Mouse (Mus musculus): ENCODE measurements around the gene Efcab7. TPM values are rescaled to one million over a fixed set of nuclear protein-coding genes. Genes with fewer than 3 reads are reported as not detected.

Gene Efcab7
- polyA plus RNA-seq, 1 experiment from 2014 or later, result 26.9 TPM

GRCm38 (mm10) chr4:99929613-99930517 lies 100.9 kb downstream of the Efcab7 start, which contains the start of gene Itgb3bp:
Gene Itgb3bp, minus strand, starts transcription at chr4:99929813.
- Histone ChIP-seq H3K4me3 (peak within 1 kb of the TSS; percentile 57), H3K9me3 (no peaks in the 10 kb centered on the region), H3K4me2 (replicated peaks) (peak within 1 kb of the TSS; percentile 96), H3K27ac (0 out of 2 replicates have a peak within 1 kb of the TSS, but pooled peaks have one; percentile 50), H3K4me1 (peaks cover 12% of the 10 kb centered on the region), H3K9ac (peak within 1 kb of the TSS; percentile 68), H3K36me3 (no peaks in the 10 kb centered on the region), H3K27me3 (replicated peaks) (no peaks in the 10 kb centered on the region)
- under 1% methylated on average over 53 of the region's 57 CpGs for WGBS
- ATAC-seq (ENCODE audit: low FRiP score, low read depth), result peak; percentile 95

- no peak for ATAC-seq (ENCODE audit: low FRiP score, low read depth)
- H3K27ac ChIP-seq, result no peak overlapping the region
- H3K4me1 ChIP-seq, result peaks cover 12% of the 10 kb centered on the region
- 47% methylated on average over 10 of the region's 10 CpGs for WGBS
- H3K36me3 ChIP-seq, result no peaks in the 10 kb centered on the region
- H3K9me3 ChIP-seq, result no peaks in the 10 kb centered on the region
- H3K4me2 ChIP-seq (replicated peaks), result peak overlapping the region; percentile 96
- H3K9ac ChIP-seq, result no peak overlapping the region
- no peaks in the 10 kb centered on the region for H3K27me3 ChIP-seq (replicated peaks)
- no peak overlapping the region for H3K4me3 ChIP-seq
Measured at GRCm38 (mm10) chr4:99930518-99931239, 101.7 kb downstream of the Efcab7 start.

GRCm38 (mm10) chr4:99931240-99931580 lies 102.2 kb downstream of the Efcab7 start:
- Histone ChIP-seq H3K9ac (no peak overlapping the region), H3K4me3 (no peak overlapping the region), H3K36me3 (no peaks in the 10 kb centered on the region), H3K9me3 (no peaks in the 10 kb centered on the region), H3K27me3 (replicated peaks) (no peaks in the 10 kb centered on the region), H3K27ac (no peak overlapping the region), H3K4me2 (replicated peaks) (no peak overlapping the region), H3K4me1 (peaks cover 12% of the 10 kb centered on the region)
- WGBS, result 72% methylated on average over 11 of the region's 11 CpGs
- ATAC-seq (ENCODE audit: low FRiP score, low read depth), result no peak

- no peak overlapping the region for H3K9ac ChIP-seq
- H3K9me3 ChIP-seq, result no peaks in the 10 kb centered on the region
- H3K4me2 ChIP-seq (replicated peaks), result no peak overlapping the region
- no peak overlapping the region for H3K27ac ChIP-seq
- H3K27me3 ChIP-seq (replicated peaks), result no peaks in the 10 kb centered on the region
- H3K4me3 ChIP-seq, result no peak overlapping the region
- 83% methylated on average over 4 of the region's 4 CpGs for WGBS
- H3K36me3 ChIP-seq, result no peaks in the 10 kb centered on the region
- no peak for ATAC-seq (ENCODE audit: low FRiP score, low read depth)
- H3K4me1 ChIP-seq, result peaks cover 12% of the 10 kb centered on the region
Measured at GRCm38 (mm10) chr4:99931807-99932206, 102.8 kb downstream of the Efcab7 start.

GRCm38 (mm10) chr4:99934859-99935258 lies 105.9 kb downstream of the Efcab7 start:
- Histone ChIP-seq H3K9me3 (no peaks in the 10 kb centered on the region), H3K36me3 (no peaks in the 10 kb centered on the region), H3K4me2 (replicated peaks) (no peak overlapping the region), H3K9ac (no peak overlapping the region), H3K4me3 (no peak overlapping the region), H3K27ac (no peak overlapping the region), H3K4me1 (peaks cover 11% of the 10 kb centered on the region), H3K27me3 (replicated peaks) (no peaks in the 10 kb centered on the region)
- 94% methylated on average over 7 of the region's 7 CpGs for WGBS
- no peak for ATAC-seq (ENCODE audit: low FRiP score, low read depth)

- Histone ChIP-seq H3K36me3 (no peaks in the 10 kb centered on the region), H3K27me3 (replicated peaks) (no peaks in the 10 kb centered on the region), H3K4me2 (replicated peaks) (no peak overlapping the region), H3K4me1 (0 out of 2 replicates have a peak, but pooled peaks cover 3% of the 10 kb centered on the region), H3K9me3 (no peaks in the 10 kb centered on the region), H3K9ac (no peak overlapping the region), H3K4me3 (no peak overlapping the region), H3K27ac (no peak overlapping the region)
- ATAC-seq (ENCODE audit: low FRiP score, low read depth), result no peak
- WGBS, result 95% methylated on average over 5 of the region's 5 CpGs
Measured at GRCm38 (mm10) chr4:99936278-99936677, 107.3 kb downstream of the Efcab7 start.

- H3K27me3 ChIP-seq (replicated peaks), result no peaks in the 10 kb centered on the region
- no peak overlapping the region for H3K4me2 ChIP-seq (replicated peaks)
- WGBS, result 72% methylated on average over 16 of the region's 16 CpGs
- H3K4me3 ChIP-seq, result no peak overlapping the region
- no peak for ATAC-seq (ENCODE audit: low FRiP score, low read depth)
- no peaks in the 10 kb centered on the region for H3K36me3 ChIP-seq
- 0 out of 2 replicates have a peak, but pooled peaks cover 2% of the 10 kb centered on the region for H3K4me1 ChIP-seq
- no peaks in the 10 kb centered on the region for H3K9me3 ChIP-seq
- H3K27ac ChIP-seq, result no peak overlapping the region
- no peak overlapping the region for H3K9ac ChIP-seq
Measured at GRCm38 (mm10) chr4:99939711-99940505, 110.9 kb downstream of the Efcab7 start.

- no peak overlapping the region for H3K27ac ChIP-seq
- 73% methylated on average over 10 of the region's 10 CpGs for WGBS
- no peak overlapping the region for H3K4me3 ChIP-seq
- no peaks in the 10 kb centered on the region for H3K36me3 ChIP-seq
- H3K4me2 ChIP-seq (replicated peaks), result no peak overlapping the region
- no peaks in the 10 kb centered on the region for H3K9me3 ChIP-seq
- 0 out of 2 replicates have a peak, but pooled peaks cover 2% of the 10 kb centered on the region for H3K4me1 ChIP-seq
- H3K27me3 ChIP-seq (replicated peaks), result no peaks in the 10 kb centered on the region
- ATAC-seq (ENCODE audit: low FRiP score, low read depth), result no peak
- H3K9ac ChIP-seq, result no peak overlapping the region
Measured at GRCm38 (mm10) chr4:99941655-99942414, 112.8 kb downstream of the Efcab7 start.

GRCm38 (mm10) chr4:99944606-99945005 lies 115.6 kb downstream of the Efcab7 start:
- H3K4me3 ChIP-seq, result no peak overlapping the region
- H3K9ac ChIP-seq, result no peak overlapping the region
- H3K36me3 ChIP-seq, result no peaks in the 10 kb centered on the region
- H3K4me2 ChIP-seq (replicated peaks), result no peak overlapping the region
- no peak overlapping the region for H3K27ac ChIP-seq
- no peak for ATAC-seq (ENCODE audit: low FRiP score, low read depth)
- no peaks in the 10 kb centered on the region for H3K9me3 ChIP-seq
- 0 out of 2 replicates have a peak, but pooled peaks cover 2% of the 10 kb centered on the region for H3K4me1 ChIP-seq
- H3K27me3 ChIP-seq (replicated peaks), result no peaks in the 10 kb centered on the region
- 73% methylated on average over 2 of the region's 2 CpGs for WGBS

GRCm38 (mm10) chr4:99945011-99945410 lies 116.0 kb downstream of the Efcab7 start:
- no peak overlapping the region for H3K9ac ChIP-seq
- no peaks in the 10 kb centered on the region for H3K9me3 ChIP-seq
- H3K4me2 ChIP-seq (replicated peaks), result no peak overlapping the region
- no peaks in the 10 kb centered on the region for H3K27me3 ChIP-seq (replicated peaks)
- 0 out of 2 replicates have a peak, but pooled peaks cover 2% of the 10 kb centered on the region for H3K4me1 ChIP-seq
- no peak for ATAC-seq (ENCODE audit: low FRiP score, low read depth)
- WGBS, result 92% methylated on average over 7 of the region's 7 CpGs
- no peak overlapping the region for H3K27ac ChIP-seq
- no peaks in the 10 kb centered on the region for H3K36me3 ChIP-seq
- no peak overlapping the region for H3K4me3 ChIP-seq

- H3K4me1 ChIP-seq, result no peaks in the 10 kb centered on the region
- no peak overlapping the region for H3K27ac ChIP-seq
- no peak overlapping the region for H3K9ac ChIP-seq
- WGBS, result 89% methylated on average over 2 of the region's 2 CpGs
- no peaks in the 10 kb centered on the region for H3K9me3 ChIP-seq
- no peaks in the 10 kb centered on the region for H3K36me3 ChIP-seq
- no peak overlapping the region for H3K4me3 ChIP-seq
- H3K4me2 ChIP-seq (replicated peaks), result no peak overlapping the region
- ATAC-seq (ENCODE audit: low FRiP score, low read depth), result no peak
- H3K27me3 ChIP-seq (replicated peaks), result no peaks in the 10 kb centered on the region
Measured at GRCm38 (mm10) chr4:99946516-99946915, 117.5 kb downstream of the Efcab7 start.

All from neural tube, embryonic 12.5 days (tissue).